Mouse (Mus musculus) ES-E14 (cell line): Measurements from ENCODE around the gene Gpc6. TPM values are rescaled to one million over a fixed set of nuclear protein-coding genes. Genes with fewer than 3 reads are reported as not detected.

ENCODE experiments used
- DNase-seq: peaks from one replicate; pipeline ENCODE4 v3.0.0-alpha.2; 2013; ENCODE audit warnings: low read depth, low spot score
- H3K27ac ChIP-seq: 2 replicates; pipeline ENCODE4 v1.5.1; 2012; ENCODE audit warnings: low read depth, mild to moderate bottlenecking, low read length, moderate library complexity, mixed read lengths; ENCODE audit not compliant: poor library complexity, insufficient read depth, severe bottlenecking
- H3K36me3 ChIP-seq: 2 replicates; pipeline ENCODE4 v1.6.1; 2012; ENCODE audit warnings: mild to moderate bottlenecking, low read length, moderate library complexity, mixed read lengths; ENCODE audit not compliant: control insufficient read depth, poor library complexity, insufficient read depth, severe bottlenecking
- H3K4me1 ChIP-seq, 2 experiments: fragments of 150-350 bp in 1 of 2; sonication (generic) in 1 of 2; 2 replicates each; pipeline ENCODE4 v1.6.1; 2012; ENCODE audit warnings: low read length in 2 of 2, mild to moderate bottlenecking in 1 of 2, mixed read lengths in 1 of 2; ENCODE audit not compliant: control insufficient read depth in 2 of 2, insufficient read depth in 2 of 2, poor library complexity in 1 of 2
- H3K4me3 ChIP-seq, 2 experiments: fragments of 150-350 bp in 1 of 2; sonication (generic) in 1 of 2; 2 replicates each; pipeline ENCODE4 v1.5.1; 2012; ENCODE audit warnings: low read length in 2 of 2, low read depth in 1 of 2, mild to moderate bottlenecking in 1 of 2, mixed read lengths in 1 of 2; ENCODE audit not compliant: insufficient read depth in 1 of 2, poor library complexity in 1 of 2, severe bottlenecking in 1 of 2
- H3K9ac ChIP-seq: 2 replicates; pipeline ENCODE4 v1.6.1; 2012; ENCODE audit warnings: low read depth, mild to moderate bottlenecking, low read length, mixed read lengths; ENCODE audit not compliant: poor library complexity, insufficient read depth, severe bottlenecking
- H3K9me3 ChIP-seq: fragments of 150-350 bp; sonication (generic); 2 replicates; pipeline ENCODE4 v1.6.1; 2012; ENCODE audit warnings: low read depth, mild to moderate bottlenecking, low read length; ENCODE audit not compliant: control insufficient read depth, insufficient read depth
- CHD2 ChIP-seq: IDR thresholded peaks from 2 replicates; pipeline ENCODE4 v1.6.1; 2014; ENCODE audit warnings: mild to moderate bottlenecking, low read depth, low read length, inconsistent platforms
- HCFC1 ChIP-seq: IDR thresholded peaks from 2 replicates; pipeline ENCODE4 v1.6.1; 2012; ENCODE audit warnings: low read length, inconsistent platforms, borderline replicate concordance; ENCODE audit not compliant: insufficient read depth
- MAFK ChIP-seq: IDR thresholded peaks from 2 replicates; pipeline ENCODE4 v1.6.1; 2014; ENCODE audit warnings: mild to moderate bottlenecking, low read depth, low read length, inconsistent platforms; ENCODE audit not compliant: insufficient read depth
- ZC3H11A ChIP-seq: IDR thresholded peaks from 2 replicates; pipeline ENCODE4 v1.6.1; 2012; ENCODE audit warnings: low read depth, mild to moderate bottlenecking, inconsistent platforms, low read length, borderline replicate concordance
- ZNF384 ChIP-seq: IDR thresholded peaks from 2 replicates; pipeline ENCODE4 v1.6.1; 2012; ENCODE audit warnings: low read depth, low read length, inconsistent platforms
- in situ Hi-C, 2 experiments: fragments of 600-800 bp; cut with MboI; formaldehyde crosslinking; loops; one replicate each; pipeline ENCODE4 v1.15.1; 2025; ENCODE audit warnings: low sequenced_read_pairs in 2 of 2, inconsistent platforms in 1 of 2; ENCODE audit not compliant: unreplicated experiment in 2 of 2
- total RNA-seq: library from RNA; depleted of rRNA; stranded (reverse); fragments of 300-350 nt; gene quantifications from 2 replicates; pipeline ENCODE4 v1.2.3, GENCODE M21; 2012

Gene Gpc6
- total RNA-seq, 1 experiment, result 3.2 TPM

- H3K4me3 ChIP-seq, result no peak overlapping the region
- no peak for TF ChIP-seq CHD2
- TF ChIP-seq HCFC1, result no peak
- no peak for TF ChIP-seq ZC3H11A
- no peak for TF ChIP-seq ZNF384
- no peak for TF ChIP-seq MAFK
- H3K4me1 ChIP-seq, result no peaks in the 10 kb centered on the region
- no peaks in the 10 kb centered on the region for H3K9me3 ChIP-seq
- H3K36me3 ChIP-seq, result no peaks in the 10 kb centered on the region
- no peak overlapping the region for H3K27ac ChIP-seq
- H3K9ac ChIP-seq, result no peak overlapping the region
- in situ Hi-C loops, result no loop called here
- no peak for DNase-seq
Observed at GRCm38 (mm10) chr14:117904300-117904699, 979.2 kb downstream of the Gpc6 start.

- Histone ChIP-seq H3K9ac (no peak overlapping the region), H3K27ac (no peak overlapping the region), H3K4me1 (no peaks in the 10 kb centered on the region), H3K36me3 (no peaks in the 10 kb centered on the region), H3K4me3 (no peak overlapping the region), H3K9me3 (no peaks in the 10 kb centered on the region)
- in situ Hi-C loops, result no loop called here
- no peak for DNase-seq
- no peak for TF ChIP-seq ZNF384
- TF ChIP-seq CHD2, result no peak
- TF ChIP-seq ZC3H11A, result no peak
- TF ChIP-seq MAFK, result no peak
Observed at GRCm38 (mm10) chr14:117905701-117906100, 980.6 kb downstream of the Gpc6 start.

- TF ChIP-seq ZNF384 (no peak), MAFK (no peak), HCFC1 (no peak), CHD2 (no peak), ZC3H11A (no peak)
- H3K36me3 ChIP-seq, result no peaks in the 10 kb centered on the region
- H3K27ac ChIP-seq, result no peak overlapping the region
- no peaks in the 10 kb centered on the region for H3K4me1 ChIP-seq
- H3K4me3 ChIP-seq, result no peak overlapping the region
- no peak overlapping the region for H3K9ac ChIP-seq
- no peaks in the 10 kb centered on the region for H3K9me3 ChIP-seq
- in situ Hi-C loops, result no loop called here
- no peak for DNase-seq
Observed at GRCm38 (mm10) chr14:117906361-117906760, 981.2 kb downstream of the Gpc6 start.

DNA sequence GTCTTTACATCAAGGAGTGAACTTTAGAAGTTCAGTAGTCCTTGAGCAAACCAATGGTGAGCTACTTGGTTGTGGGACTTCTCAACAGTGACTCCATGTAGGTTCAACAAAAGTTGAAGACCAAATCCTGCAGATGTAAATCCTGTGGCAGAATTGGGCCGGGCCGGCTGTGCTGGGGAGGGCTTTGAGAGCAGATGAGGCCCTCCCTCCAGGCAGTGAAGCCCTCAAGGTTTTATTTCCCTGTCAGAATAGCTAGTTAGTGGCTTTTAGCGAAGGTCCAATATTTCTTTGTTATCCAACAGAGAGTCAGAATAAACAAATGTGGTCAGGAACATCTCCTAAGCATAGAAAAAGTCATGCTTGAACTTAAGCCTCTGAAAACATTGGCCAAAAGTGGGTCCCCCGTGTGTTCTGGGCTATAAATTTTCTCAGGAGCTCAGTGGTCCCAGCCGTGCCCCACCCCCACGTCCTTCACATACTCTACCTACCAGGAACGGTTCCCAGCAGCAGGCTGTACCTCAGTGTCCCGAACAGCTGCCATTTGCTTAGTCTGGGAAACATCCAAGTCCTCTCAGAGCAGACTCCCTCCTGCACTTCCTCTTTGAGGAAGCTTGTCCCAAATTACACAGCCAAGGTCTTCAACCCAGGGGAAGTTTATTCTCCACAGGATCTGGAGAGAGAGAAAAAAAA, 983.3 kb downstream of the Gpc6 start:
- no peak overlapping the region for H3K4me3 ChIP-seq
- DNase-seq, result no peak

GRCm38 (mm10) chr14:117909046-117909445, 983.9 kb downstream of the Gpc6 start:
- no peak for DNase-seq
- Histone ChIP-seq H3K4me1 (no peaks in the 10 kb centered on the region), H3K4me3 (no peak overlapping the region), H3K9ac (no peak overlapping the region), H3K9me3 (no peaks in the 10 kb centered on the region), H3K36me3 (no peaks in the 10 kb centered on the region), H3K27ac (no peak overlapping the region)
- in situ Hi-C loops, result no loop called here
- TF ChIP-seq HCFC1 (no peak), MAFK (no peak), ZC3H11A (no peak), CHD2 (no peak), ZNF384 (no peak)

More for the DNA sequence above, 983.3 kb downstream of the Gpc6 start:
- H3K4me1 ChIP-seq, result no peaks in the 10 kb centered on the region
- H3K36me3 ChIP-seq, result no peaks in the 10 kb centered on the region
- in situ Hi-C loops, result no loop called here
- TF ChIP-seq HCFC1 (no peak), ZC3H11A (no peak), CHD2 (no peak)
- no peaks in the 10 kb centered on the region for H3K9me3 ChIP-seq
- no peak overlapping the region for H3K9ac ChIP-seq
- H3K27ac ChIP-seq, result no peak overlapping the region
